Mouse (Mus musculus): Measurements from ENCODE around the gene Actn1.

Actn1 gene

DNA sequence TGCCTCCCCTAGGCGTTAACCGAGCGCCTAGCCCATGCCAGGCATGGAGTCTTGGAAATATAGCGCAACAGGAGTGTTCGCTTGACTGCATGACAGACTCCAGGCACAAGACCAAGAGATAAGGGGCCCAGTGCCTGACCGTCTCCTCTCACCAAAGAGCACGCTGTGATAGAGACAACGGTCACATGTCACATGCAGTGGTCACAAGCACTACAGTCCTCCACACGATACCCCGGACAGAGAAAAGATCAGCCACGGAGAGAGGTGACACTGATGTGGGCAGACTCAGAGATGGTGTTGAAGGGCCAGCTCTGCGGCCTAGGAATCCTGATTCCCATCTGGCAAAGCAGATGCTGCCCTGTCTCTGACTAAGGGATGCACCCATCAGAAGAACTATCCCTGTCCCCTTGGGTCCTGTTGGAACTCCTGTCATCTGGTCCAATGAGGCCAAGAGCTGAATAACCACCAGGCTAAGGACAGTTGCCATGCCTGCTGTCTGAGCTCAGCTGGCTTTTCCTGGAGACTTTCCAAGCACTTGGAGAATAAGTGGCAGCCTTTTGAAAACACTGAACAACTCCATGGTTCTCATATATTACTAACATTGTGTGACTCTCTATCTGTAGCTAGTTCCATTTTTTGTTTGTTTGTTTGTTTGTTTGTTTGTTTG, 123.8 kb downstream of the Actn1 start:
- no peak for DNase-seq (ENCODE audit: low spot score in 2 of 2)

DNA sequence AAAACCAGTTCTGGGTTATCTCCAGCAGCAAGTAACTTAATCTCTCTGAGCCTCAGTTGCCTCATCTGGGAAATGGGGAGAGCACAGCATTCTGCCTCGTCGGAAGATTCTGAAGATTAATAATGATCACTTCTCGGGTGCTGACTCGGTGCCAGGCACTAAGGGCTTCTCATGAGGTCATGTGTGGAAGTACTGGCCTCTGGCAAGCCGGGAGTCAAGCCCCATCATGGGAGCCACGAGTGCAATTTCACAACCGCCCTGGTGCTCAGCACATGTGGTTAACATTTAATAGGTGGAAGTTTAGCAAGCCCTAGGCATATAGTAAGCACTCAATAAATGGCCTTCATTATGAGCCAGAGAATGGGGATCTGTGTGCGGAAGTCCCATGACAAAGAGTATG, 125.0 kb downstream of the Actn1 start:
- DNase-seq (ENCODE audit: low spot score in 2 of 2) = no peak

- no peak for DNase-seq (ENCODE audit: low spot score in 2 of 2)
Observed at GRCm38 (mm10) chr12:80133011-80133545, 127.1 kb downstream of the Actn1 start.

GRCm38 (mm10) chr12:80132250-80133003, 127.7 kb downstream of the Actn1 start:
- DNase-seq (ENCODE audit: low spot score in 2 of 2) = peak; percentile 83 to 87

GRCm38 (mm10) chr12:80131359-80132249, 128.6 kb downstream of the Actn1 start:
- DNase-seq (ENCODE audit: low spot score in 2 of 2) = no peak

GRCm38 (mm10) chr12:80130558-80131358, 129.4 kb downstream of the Actn1 start:
- no peak for DNase-seq (ENCODE audit: low spot score in 2 of 2)

DNA sequence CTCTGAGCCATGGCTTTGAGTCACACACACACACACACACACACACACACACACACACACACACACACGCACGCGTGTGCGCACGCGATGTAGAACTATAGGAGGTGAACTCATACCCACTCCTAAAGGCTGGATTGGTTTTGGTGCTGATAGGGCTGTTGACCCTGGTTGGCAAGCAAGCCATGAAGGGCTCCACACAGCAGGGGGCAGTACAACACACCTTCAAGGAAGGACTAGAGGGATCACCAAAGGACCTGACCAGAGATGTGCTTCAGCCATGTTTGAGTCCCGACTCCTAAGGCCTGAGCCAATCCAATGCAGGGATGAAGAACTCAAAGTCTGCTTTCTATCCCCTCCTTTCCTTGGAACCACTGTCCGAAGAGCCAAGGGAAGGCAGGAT, 130.6 kb downstream of the Actn1 start:
- no peak for DNase-seq (ENCODE audit: low spot score in 2 of 2)

GRCm38 (mm10) chr12:80127191-80127762, 132.9 kb downstream of the Actn1 start:
- no peak for DNase-seq (ENCODE audit: low spot score in 2 of 2)

DNA sequence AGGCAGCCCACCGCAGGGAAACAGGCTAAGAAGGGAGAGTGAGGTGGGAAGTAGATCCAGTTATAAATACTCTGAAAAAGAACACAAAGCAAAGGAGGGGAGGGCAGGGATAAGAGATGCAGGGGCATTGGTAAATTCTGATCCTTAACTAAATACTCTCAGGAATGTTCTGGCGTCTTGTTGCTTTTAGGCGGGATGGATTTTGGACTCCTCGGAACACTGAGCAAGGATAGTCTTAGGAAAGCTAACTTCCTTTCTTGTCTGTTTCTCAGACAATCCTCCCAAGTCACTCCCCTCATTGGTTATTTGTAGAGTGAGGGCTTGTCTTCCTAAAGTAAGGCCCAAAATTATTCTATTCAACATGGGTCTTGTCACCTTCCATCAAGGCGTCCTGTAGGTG, 134.9 kb downstream of the Actn1 start:
- DNase-seq (ENCODE audit: low spot score in 2 of 2) = no peak

DNA sequence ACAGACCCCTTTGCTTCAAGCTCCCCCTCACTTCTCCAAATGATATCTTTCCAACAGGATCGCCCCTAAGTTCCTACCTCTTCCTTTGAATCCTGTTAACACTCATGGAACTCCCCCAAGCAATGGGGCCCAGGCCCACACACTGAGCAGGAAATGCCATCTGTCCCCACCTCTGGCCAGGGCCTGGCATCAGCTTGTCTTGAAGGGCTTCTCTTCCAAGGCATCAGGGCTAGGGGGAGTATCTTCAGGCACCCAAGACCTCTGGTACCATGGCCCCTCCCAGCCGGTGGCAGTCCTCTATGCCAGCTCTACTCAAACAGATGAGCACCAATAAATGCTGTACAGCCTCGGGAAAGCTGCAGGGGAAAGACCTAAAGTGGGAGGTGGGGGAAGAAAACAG, 135.4 kb downstream of the Actn1 start:
- no peak for DNase-seq (ENCODE audit: low spot score in 2 of 2)

- no peak for DNase-seq (ENCODE audit: low spot score in 2 of 2)
Observed at GRCm38 (mm10) chr12:80124211-80124610, 136.0 kb downstream of the Actn1 start.

- DNase-seq (ENCODE audit: low spot score in 2 of 2) = no peak
Observed at GRCm38 (mm10) chr12:80123227-80123803, 136.9 kb downstream of the Actn1 start.

- no peak for DNase-seq (ENCODE audit: low spot score in 2 of 2)
Observed at GRCm38 (mm10) chr12:80121438-80121837, 138.7 kb downstream of the Actn1 start.

DNA sequence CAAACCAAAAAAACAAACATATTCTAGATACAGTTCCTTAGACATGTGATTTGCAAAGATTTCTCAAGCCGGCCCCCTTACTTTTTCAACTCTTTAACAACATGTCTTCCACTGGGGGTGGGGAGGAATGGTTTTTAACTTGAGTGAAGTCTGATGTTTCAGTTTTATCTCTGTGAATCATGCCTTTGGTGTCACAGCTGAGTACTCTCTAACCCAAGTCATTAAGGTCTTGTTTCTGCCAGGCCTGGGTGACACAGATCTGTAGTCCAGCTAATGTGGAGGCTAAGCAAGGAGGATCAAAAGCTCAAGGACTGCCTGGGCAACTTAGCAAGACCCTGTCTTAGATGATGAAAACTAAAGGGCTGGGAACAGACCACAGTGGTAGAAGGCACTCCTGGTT, 141.6 kb downstream of the Actn1 start:
- no peak for DNase-seq (ENCODE audit: low spot score in 2 of 2)

All from urinary bladder, adult 18-20 months (tissue).